In the genomic region with DNA sequence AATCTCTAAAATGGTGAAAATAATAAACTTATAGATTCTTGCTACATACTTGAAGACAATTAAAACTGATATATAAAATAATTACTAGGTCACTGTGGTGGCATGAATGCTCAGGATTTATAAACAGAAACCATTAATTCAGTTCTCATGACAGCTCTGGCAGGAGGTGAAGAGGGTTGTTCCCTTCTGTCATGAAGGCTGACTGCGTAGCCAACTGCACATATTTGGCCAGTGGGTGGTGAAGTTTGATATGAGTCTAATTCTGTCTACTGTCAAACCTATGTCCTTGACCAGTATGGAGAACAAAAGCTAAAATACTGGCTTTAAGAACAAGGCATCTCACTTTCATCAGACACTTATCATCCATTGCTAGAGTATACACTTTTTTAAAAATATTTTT, we compare ENCODE assay signal across 25 mouse cellular contexts. TPM values are rescaled to one million over a fixed set of nuclear protein-coding genes. Genes with fewer than 3 reads are reported as not detected.
DNase-seq lines count a peak whose midpoint lies in the region; ATAC-seq and TF ChIP-seq lines count a peak whose summit lies in the region.
"Had no signal": no experiment of that assay in that cellular context is flagged by ENCODE, and none has a peak within 500 bp of the region (broad histone marks: within the 10 kb centered on the region; RNA-seq: fewer than 3 reads in every experiment).

No protein-coding gene starts in this region.

- TF ChIP-seq CTCF in layer of hippocampus, adult 2 months (conservative IDR thresholded peaks at IDR 0.05): no peak

- no peak for DNase-seq in cerebellum, adult 8-10 months
- peak; percentile 6 to 22 for DNase-seq in heart, adult 18-20 months
- DNase-seq in heart, adult 8-10 months (ENCODE audit: low spot score): no peak
- peak; percentile 40 to 54 for DNase-seq in cerebellum, postnatal 25 days
- no peak for DNase-seq in layer of hippocampus, adult 2 months (ENCODE audit: low spot score in 2 of 2)
- DNase-seq: adrenal gland, adult 8-10 months; adrenal gland, postnatal 25 days; forebrain, postnatal 0 days; gastrocnemius, adult 2 months; gastrocnemius, postnatal 14 days; heart, adult 11 months; heart, postnatal 14 days; heart, postnatal 4 days; kidney, adult 18-20 months had no signal

- peak; percentile 58; the same call in 1 of the 2 replicates for ATAC-seq in cerebellum, adult (ENCODE audit: insufficient number of reproducible peaks, low FRiP score, low TSS enrichment)
- ATAC-seq: activated CD4-positive, CD25-positive, alpha-beta regulatory T cell, adult 4 months; forebrain, embryonic 14.5 days; forebrain, postnatal 0 days; hindbrain, postnatal 0 days; inflammation-experienced regulatory T-cells, adult 6 months; intestine, embryonic 16.5 days had no signal

- H3K4me3 ChIP-seq in layer of hippocampus, adult 2 months: no peak overlapping the region
- H3K4me3 ChIP-seq: embryonic facial prominence, embryonic 12.5 days; embryonic facial prominence, embryonic 15.5 days; gastrocnemius, adult 2 months; heart, embryonic 10.5 days; heart, embryonic 13.5 days had no signal

- no peak overlapping the region for H3K27ac ChIP-seq in layer of hippocampus, adult 2 months
- H3K27ac ChIP-seq: embryonic facial prominence, embryonic 12.5 days; embryonic facial prominence, embryonic 15.5 days; gastrocnemius, adult 2 months; heart, embryonic 10.5 days; heart, embryonic 13.5 days; hindbrain, embryonic 14.5 days; hindbrain, postnatal 0 days had no signal

RNA-seq across cellular contexts. Expression of a gene that starts 21.5 kb away (rescaled TPM):
- total RNA-seq in heart, adult 18-20 months (2021): 1 to 10 TPM in 1 of 2 experiments, under 1 TPM in 1; 0.77 to 1.5 TPM
- 1 to 10 TPM in 2 of 4 experiments, under 1 TPM in 2; 0.68 to 2.2 (median 1.3) TPM for total RNA-seq in heart, adult 8-10 months (2022)
- 10 to 100 TPM; 11.9 to 17.8 TPM for total RNA-seq in layer of hippocampus, adult 2 months (2021)
- total RNA-seq: gastrocnemius, adult 2 months; gastrocnemius, postnatal 14 days had no signal

Comparison
In these comparisons a context has a peak if more than half of its experiments do, and no peak if none do; other contexts are left out.
1. DNase-seq: peak in heart, adult 18-20 months (2 of 2) and cerebellum, postnatal 25 days (2 of 2); none in cerebellum, adult 8-10 months (single experiment), heart, adult 8-10 months (single experiment) and layer of hippocampus, adult 2 months (0 of 2).
2. RNA of a gene that starts 21.5 kb away (total RNA-seq): 11.9 to 17.8 TPM in layer of hippocampus, adult 2 months; 0.68 to 2.2 TPM in heart, adult 8-10 months and 0.77 to 1.5 TPM in heart, adult 18-20 months; every median in the first group is over 4 times any median in the second.